Comparison of ENCODE assay signal across 8 mouse cellular contexts in genomic region chr10:78412319-78413151, GRCm38 (mm10). TPM values are rescaled to one million over a fixed set of nuclear protein-coding genes. Genes with fewer than 3 reads are reported as not detected.
A peak's percentile ranks its signal among the peaks of the same experiment; 100 is the strongest.
DNase-seq lines count a peak whose midpoint lies in the region; ATAC-seq lines count a peak whose summit lies in the region.

TSS of gene Rrp1 (minus strand) at chr10:78413043.

- H3K36me3 ChIP-seq in lung, embryonic 16.5 days (ENCODE audit: control insufficient read depth, insufficient read depth, low read length), result peaks cover 25% of the 10 kb centered on the region

- DNase-seq in MEL-GATA-1-ER (ENCODE audit: extremely low read depth, low read depth), result peak; percentile 93
- peak; percentile 98 for DNase-seq in cerebellum, adult 8-10 months
- peak; percentile 97 for DNase-seq in forelimb bud, embryonic 11.5 days (ENCODE audit: low read depth, low spot score)
- DNase-seq in layer of hippocampus, adult 9-10 months (ENCODE audit: low spot score), result peak; percentile 96
- peak; percentile 94 for DNase-seq in ovary, postnatal 10 days (ENCODE audit: low spot score)
- peak; percentile 91 to 95 for DNase-seq in thymus, postnatal 10 days (ENCODE audit: low spot score in 2 of 2)

- H3K4me1 ChIP-seq in lung, embryonic 16.5 days (replicated peaks; ENCODE audit: control insufficient read depth, insufficient read depth, low read length), result peaks cover 11% of the 10 kb centered on the region

- peak within 1 kb of the TSS; percentile 95 for H3K4me3 ChIP-seq in lung, embryonic 16.5 days (ENCODE audit: low read length)

- 0% methylated on average over 70 of the region's 70 CpGs for WGBS in lung, embryonic 16.5 days

- H3K27ac ChIP-seq in lung, embryonic 16.5 days (ENCODE audit: low read length), result peak within 1 kb of the TSS; percentile 89

- H3K9me3 ChIP-seq in lung, embryonic 16.5 days (ENCODE audit: control insufficient read depth, low read length), result no peaks in the 10 kb centered on the region

- ATAC-seq in hematopoietic stem cell, adult 5-6 weeks (replicated peaks in 1 of 2; ENCODE audit: insufficient read depth in 1 of 2, low FRiP score in 2 of 2, low TSS enrichment in 1 of 2, low read depth in 1 of 2, poor library complexity in 2 of 2, severe bottlenecking in 2 of 2), result peak; percentile 95 to 97
- peak; percentile 94 for ATAC-seq in lung, embryonic 16.5 days (ENCODE audit: low read depth)

- peak within 1 kb of the TSS; percentile 95 for H3K9ac ChIP-seq in lung, embryonic 16.5 days (ENCODE audit: low read length)

- H3K4me2 ChIP-seq in lung, embryonic 16.5 days (ENCODE audit: low read depth, low read length), result peak within 1 kb of the TSS; percentile 84

- H3K27me3 ChIP-seq in lung, embryonic 16.5 days (ENCODE audit: control insufficient read depth, insufficient read depth, low read depth, low read length), result no peaks in the 10 kb centered on the region

RNA-seq across cellular contexts. Expression of gene Rrp1, which starts in this region (rescaled TPM):
- total RNA-seq in hematopoietic stem cell, adult 5-6 weeks (2017), result 310 and 472 TPM in 2 replicates
- polyA plus RNA-seq in lung, embryonic 16.5 days (2015; fragmentation: Nextera tagmentation; extraction: Ambion mirVana), result 263 and 274 TPM in 2 replicates

Comparison
In these comparisons a context has a peak if more than half of its experiments do, and no peak if none do; other contexts are left out.
1. Peak in every context shown above with its lines: DNase-seq, ATAC-seq, H3K4me3 ChIP-seq and H3K27ac ChIP-seq.